Mouse (Mus musculus): ENCODE measurements around the gene Rap1gap.

The Rap1gap gene

GRCm38 (mm10) chr4:137692107-137692902 is 27.8 kb downstream of the Rap1gap start:
- no peak for DNase-seq (ENCODE audit: extremely low read depth, low read depth)

- no peak for DNase-seq (ENCODE audit: extremely low read depth, low read depth)
These were observed 30.8 kb downstream of the Rap1gap start for GRCm38 (mm10) chr4:137695300-137695699.

GRCm38 (mm10) chr4:137695900-137696299 is 31.4 kb downstream of the Rap1gap start:
- DNase-seq (ENCODE audit: extremely low read depth, low read depth), result peak; percentile 22

GRCm38 (mm10) chr4:137697156-137697885 is 32.8 kb downstream of the Rap1gap start:
- DNase-seq (ENCODE audit: extremely low read depth, low read depth), result no peak

GRCm38 (mm10) chr4:137698076-137698985 is 33.8 kb downstream of the Rap1gap start:
- no peak for DNase-seq (ENCODE audit: extremely low read depth, low read depth)

- no peak for DNase-seq (ENCODE audit: extremely low read depth, low read depth)
These were observed 35.0 kb downstream of the Rap1gap start for GRCm38 (mm10) chr4:137699264-137700211.

- DNase-seq (ENCODE audit: extremely low read depth, low read depth), result no peak
These were observed 36.4 kb downstream of the Rap1gap start for GRCm38 (mm10) chr4:137700960-137701359.

- no peak for DNase-seq (ENCODE audit: extremely low read depth, low read depth)
These were observed 38.6 kb downstream of the Rap1gap start for GRCm38 (mm10) chr4:137703077-137703476.

- DNase-seq (ENCODE audit: extremely low read depth, low read depth), result no peak
These were observed 40.0 kb downstream of the Rap1gap start for GRCm38 (mm10) chr4:137704561-137704960.

GRCm38 (mm10) chr4:137705379-137705778 is 40.9 kb downstream of the Rap1gap start:
- no peak for DNase-seq (ENCODE audit: extremely low read depth, low read depth)

- DNase-seq (ENCODE audit: extremely low read depth, low read depth), result no peak
These were observed 42.0 kb downstream of the Rap1gap start for GRCm38 (mm10) chr4:137706510-137706909.

GRCm38 (mm10) chr4:137707216-137707990 is 42.9 kb downstream of the Rap1gap start:
- peak; percentile 39 for DNase-seq (ENCODE audit: extremely low read depth, low read depth)

- DNase-seq (ENCODE audit: extremely low read depth, low read depth), result peak; percentile 67
These were observed 48.4 kb downstream of the Rap1gap start for GRCm38 (mm10) chr4:137712963-137713362.

- DNase-seq (ENCODE audit: extremely low read depth, low read depth), result no peak
These were observed 49.6 kb downstream of the Rap1gap start for GRCm38 (mm10) chr4:137714020-137714624.

- DNase-seq (ENCODE audit: extremely low read depth, low read depth), result no peak
These were observed 52.5 kb downstream of the Rap1gap start for GRCm38 (mm10) chr4:137717005-137717404.

GRCm38 (mm10) chr4:137717671-137718070 is 53.1 kb downstream of the Rap1gap start:
- DNase-seq (ENCODE audit: extremely low read depth, low read depth), result no peak

- no peak for DNase-seq (ENCODE audit: extremely low read depth, low read depth)
These were observed 55.0 kb downstream of the Rap1gap start for GRCm38 (mm10) chr4:137719378-137720077.

- no peak for DNase-seq (ENCODE audit: extremely low read depth, low read depth)
These were observed 57.0 kb downstream of the Rap1gap start for GRCm38 (mm10) chr4:137721563-137721962.

GRCm38 (mm10) chr4:137722230-137722629 is 57.7 kb downstream of the Rap1gap start:
- DNase-seq (ENCODE audit: extremely low read depth, low read depth), result no peak
